Comparison of ENCODE assay signal across 12 mouse cellular contexts in genomic region chr5:92376795-92377405, GRCm38 (mm10). TPM values are rescaled to one million over a fixed set of nuclear protein-coding genes. Genes with fewer than 3 reads are reported as not detected.
A peak's percentile ranks its signal among the peaks of the same experiment; 100 is the strongest.
DNase-seq lines count a peak whose midpoint lies in the region; ATAC-seq and TF ChIP-seq lines count a peak whose summit lies in the region.
"Had no signal": no experiment of that assay in that cellular context is flagged by ENCODE, and none has a peak within 500 bp of the region (broad histone marks: within the 10 kb centered on the region; RNA-seq: fewer than 3 reads in every experiment).

No protein-coding gene starts in this region.

- H3K4me1 ChIP-seq in heart, embryonic 12.5 days (replicated peaks), result peaks cover 28% of the 10 kb centered on the region
- H3K4me1 ChIP-seq in midbrain, embryonic 12.5 days, result peaks cover 9% of the 10 kb centered on the region
- no peaks in the 10 kb centered on the region for H3K4me1 ChIP-seq in midbrain, postnatal 0 days (ENCODE audit: insufficient read depth, low read length)
- no peaks in the 10 kb centered on the region; the same call in 1 of the 2 replicates for H3K4me1 ChIP-seq in heart, embryonic 16.5 days (ENCODE audit: control insufficient read depth, insufficient read depth, low read length)
- peaks cover 13% of the 10 kb centered on the region for H3K4me1 ChIP-seq in stomach, embryonic 16.5 days (ENCODE audit: control insufficient read depth, insufficient read depth, low read length)

- ATAC-seq in heart, embryonic 12.5 days (ENCODE audit: insufficient number of reproducible peaks, low FRiP score), result no peak
- ATAC-seq in midbrain, embryonic 12.5 days (ENCODE audit: low FRiP score, low read depth), result 0 out of 2 replicates have a peak, but pooled peaks have one; percentile 24
- no peak for ATAC-seq in midbrain, postnatal 0 days (ENCODE audit: low FRiP score)
- no peak for ATAC-seq in heart, embryonic 16.5 days (replicated peaks; ENCODE audit: extremely low read depth, insufficient read depth, low FRiP score)
- no peak for ATAC-seq in stomach, embryonic 16.5 days (ENCODE audit: insufficient read depth, low FRiP score)
- ATAC-seq: liver, embryonic 12.5 days had no signal

- no peaks in the 10 kb centered on the region for H3K9me3 ChIP-seq in heart, embryonic 12.5 days (replicated peaks)
- no peaks in the 10 kb centered on the region for H3K9me3 ChIP-seq in midbrain, embryonic 12.5 days
- H3K9me3 ChIP-seq in midbrain, postnatal 0 days (ENCODE audit: low read length), result no peaks in the 10 kb centered on the region
- no peaks in the 10 kb centered on the region for H3K9me3 ChIP-seq in heart, embryonic 16.5 days (replicated peaks; ENCODE audit: control insufficient read depth, low read length)
- no peaks in the 10 kb centered on the region for H3K9me3 ChIP-seq in stomach, embryonic 16.5 days (replicated peaks; ENCODE audit: control insufficient read depth, low read length)
- H3K9me3 ChIP-seq: liver, embryonic 12.5 days had no signal

- 27% methylated on average over 13 of the region's 13 CpGs for WGBS in heart, embryonic 12.5 days
- 32% methylated on average over 13 of the region's 13 CpGs for WGBS in midbrain, embryonic 12.5 days
- 29% methylated on average over 13 of the region's 13 CpGs for WGBS in midbrain, postnatal 0 days
- WGBS in heart, embryonic 16.5 days, result 25% methylated on average over 13 of the region's 13 CpGs
- 14% methylated on average over 13 of the region's 13 CpGs for WGBS in stomach, embryonic 16.5 days

- H3K27me3 ChIP-seq in heart, embryonic 12.5 days (replicated peaks), result no peaks in the 10 kb centered on the region
- H3K27me3 ChIP-seq in midbrain, embryonic 12.5 days, result no peaks in the 10 kb centered on the region
- no peaks in the 10 kb centered on the region for H3K27me3 ChIP-seq in midbrain, postnatal 0 days (ENCODE audit: insufficient read depth, low read length)
- no peaks in the 10 kb centered on the region for H3K27me3 ChIP-seq in heart, embryonic 16.5 days (ENCODE audit: control insufficient read depth, insufficient read depth, low read length)
- no peaks in the 10 kb centered on the region for H3K27me3 ChIP-seq in stomach, embryonic 16.5 days (ENCODE audit: control insufficient read depth, insufficient read depth, low read length)

- DNase-seq in heart, adult 8-10 months (ENCODE audit: low spot score), result no peak
- DNase-seq in midbrain, postnatal 0 days (ENCODE audit: low spot score), result no peak
- no peak for DNase-seq in frontal cortex, postnatal 10 days (ENCODE audit: low spot score in 2 of 2)
- no peak for DNase-seq in layer of hippocampus, adult 9-10 months (ENCODE audit: low spot score)
- DNase-seq: cerebellum, adult 2 months had no signal

- no peaks in the 10 kb centered on the region for H3K36me3 ChIP-seq in heart, embryonic 12.5 days
- H3K36me3 ChIP-seq in midbrain, embryonic 12.5 days, result no peaks in the 10 kb centered on the region
- H3K36me3 ChIP-seq in midbrain, postnatal 0 days (ENCODE audit: insufficient read depth, low read length), result no peaks in the 10 kb centered on the region
- no peaks in the 10 kb centered on the region for H3K36me3 ChIP-seq in heart, embryonic 16.5 days (ENCODE audit: control insufficient read depth, insufficient read depth)
- no peaks in the 10 kb centered on the region for H3K36me3 ChIP-seq in stomach, embryonic 16.5 days (ENCODE audit: control insufficient read depth, insufficient read depth, low read length)
- H3K36me3 ChIP-seq: liver, embryonic 12.5 days had no signal

- no peak overlapping the region for H3K9ac ChIP-seq in heart, embryonic 12.5 days
- no peak overlapping the region for H3K9ac ChIP-seq in midbrain, embryonic 12.5 days (replicated peaks)
- no peak overlapping the region for H3K9ac ChIP-seq in midbrain, postnatal 0 days (replicated peaks; ENCODE audit: low read length, poor library complexity, severe bottlenecking)
- peak overlapping the region; percentile 16; the same call in 1 of the 2 replicates for H3K9ac ChIP-seq in heart, embryonic 16.5 days (ENCODE audit: low read length)
- no peak overlapping the region; the same call in 1 of the 2 replicates for H3K9ac ChIP-seq in stomach, embryonic 16.5 days (ENCODE audit: low read length)
- H3K9ac ChIP-seq: liver, embryonic 12.5 days had no signal

- H3K27ac ChIP-seq in heart, embryonic 12.5 days (ENCODE audit: poor library complexity, severe bottlenecking), result no peak overlapping the region
- H3K27ac ChIP-seq in midbrain, embryonic 12.5 days (replicated peaks), result no peak overlapping the region
- H3K27ac ChIP-seq in midbrain, postnatal 0 days (ENCODE audit: low read depth, low read length), result no peak overlapping the region
- H3K27ac ChIP-seq in heart, embryonic 16.5 days (ENCODE audit: low read length), result 0 out of 2 replicates have a peak overlapping the region, but pooled peaks have one; percentile 2
- no peak overlapping the region for H3K27ac ChIP-seq in stomach, embryonic 16.5 days (ENCODE audit: low read length)
- H3K27ac ChIP-seq: liver, embryonic 12.5 days had no signal

- no peak for TF ChIP-seq CTCF in midbrain, postnatal 0 days (IDR thresholded peaks at IDR 0.05)

- no peak overlapping the region for H3K4me3 ChIP-seq in heart, embryonic 12.5 days
- H3K4me3 ChIP-seq in midbrain, embryonic 12.5 days, result no peak overlapping the region
- no peak overlapping the region for H3K4me3 ChIP-seq in midbrain, postnatal 0 days (ENCODE audit: low read depth, low read length)
- peak overlapping the region; percentile 0; the same call in 1 of the 2 replicates for H3K4me3 ChIP-seq in heart, embryonic 16.5 days (ENCODE audit: low read length)
- no peak overlapping the region for H3K4me3 ChIP-seq in stomach, embryonic 16.5 days (replicated peaks; ENCODE audit: low read length)
- H3K4me3 ChIP-seq: liver, embryonic 12.5 days had no signal

- peak overlapping the region; percentile 48 for H3K4me2 ChIP-seq in heart, embryonic 12.5 days
- H3K4me2 ChIP-seq in midbrain, embryonic 12.5 days (replicated peaks), result peak overlapping the region; percentile 9; the same call in 1 of the 2 replicates
- no peak overlapping the region for H3K4me2 ChIP-seq in midbrain, postnatal 0 days (ENCODE audit: low read depth, low read length, poor library complexity, severe bottlenecking)
- peak overlapping the region; percentile 44 for H3K4me2 ChIP-seq in heart, embryonic 16.5 days (ENCODE audit: low read depth, low read length)
- 0 out of 2 replicates have a peak overlapping the region, but pooled peaks have one; percentile 5 for H3K4me2 ChIP-seq in stomach, embryonic 16.5 days (ENCODE audit: low read depth, low read length)
- H3K4me2 ChIP-seq: liver, embryonic 12.5 days had no signal

RNA-seq across cellular contexts. Expression of gene Cxcl10, which starts 28.2 kb away (rescaled TPM):
- 0.30 and 0.52 TPM in 2 replicates for polyA plus RNA-seq in heart, embryonic 12.5 days (2016; fragmentation: Nextera tagmentation; extraction: Ambion mirVana)
- not detected for total RNA-seq in heart, adult 8-10 months (2022)
- polyA plus RNA-seq in midbrain, embryonic 12.5 days (2016; fragmentation: Nextera tagmentation; extraction: Ambion mirVana), result 0.55 TPM in 1 of 2 replicates, not detected in the other
- not detected in 2 replicates for total RNA-seq in midbrain, postnatal 0 days (2014; rRNA removed)
- 0.28 TPM in 1 of 2 replicates, not detected in the other for polyA plus RNA-seq in midbrain, postnatal 0 days (2015; fragmentation: Nextera tagmentation; extraction: Ambion mirVana)
- polyA plus RNA-seq in heart, embryonic 16.5 days (2015; fragmentation: Nextera tagmentation; extraction: Ambion mirVana), result 5.5 and 16.5 TPM in 2 replicates
- 0.97 and 1.8 TPM in 2 replicates for polyA plus RNA-seq in stomach, embryonic 16.5 days (2015; fragmentation: Nextera tagmentation; extraction: Ambion mirVana)

RNA-seq across cellular contexts. Expression of gene Art3, which starts 45.3 kb away (rescaled TPM):
- polyA plus RNA-seq in heart, embryonic 12.5 days (2016; fragmentation: Nextera tagmentation; extraction: Ambion mirVana), result 37.5 and 41.5 TPM in 2 replicates
- 100 to 1,000 TPM; 573 to 758 (median 670) TPM for total RNA-seq in heart, adult 8-10 months (2022)
- polyA plus RNA-seq in midbrain, embryonic 12.5 days (2016; fragmentation: Nextera tagmentation; extraction: Ambion mirVana), result 2.6 TPM in 2 replicates
- 4.2 and 4.7 TPM in 2 replicates for total RNA-seq in midbrain, postnatal 0 days (2014; rRNA removed)
- polyA plus RNA-seq in midbrain, postnatal 0 days (2015; fragmentation: Nextera tagmentation; extraction: Ambion mirVana), result 5.5 and 7.1 TPM in 2 replicates
- 71.8 and 92.4 TPM in 2 replicates for polyA plus RNA-seq in heart, embryonic 16.5 days (2015; fragmentation: Nextera tagmentation; extraction: Ambion mirVana)
- polyA plus RNA-seq in stomach, embryonic 16.5 days (2015; fragmentation: Nextera tagmentation; extraction: Ambion mirVana), result 6.7 and 7.3 TPM in 2 replicates
- polyA plus RNA-seq: macrophage had no signal

RNA-seq across cellular contexts. Expression of gene Cxcl9, which starts 49.0 kb away (rescaled TPM):
- not detected in 2 replicates for polyA plus RNA-seq in heart, embryonic 12.5 days (2016; fragmentation: Nextera tagmentation; extraction: Ambion mirVana)
- 1 to 10 TPM in 3 of 4 experiments, under 1 TPM in 1; 0.79 to 1.8 (median 1.2) TPM for total RNA-seq in heart, adult 8-10 months (2022)
- polyA plus RNA-seq in midbrain, embryonic 12.5 days (2016; fragmentation: Nextera tagmentation; extraction: Ambion mirVana), result not detected in 2 replicates
- not detected in 2 replicates for total RNA-seq in midbrain, postnatal 0 days (2014; rRNA removed)
- not detected in 2 replicates for polyA plus RNA-seq in midbrain, postnatal 0 days (2015; fragmentation: Nextera tagmentation; extraction: Ambion mirVana)
- 0.21 and 0.37 TPM in 2 replicates for polyA plus RNA-seq in heart, embryonic 16.5 days (2015; fragmentation: Nextera tagmentation; extraction: Ambion mirVana)
- not detected in 2 replicates for polyA plus RNA-seq in stomach, embryonic 16.5 days (2015; fragmentation: Nextera tagmentation; extraction: Ambion mirVana)
- polyA plus RNA-seq: cerebellum, adult 2 months; kidney, embryonic 14.5 days; liver, embryonic 12.5 days had no signal

RNA-seq across cellular contexts. Expression of gene Nup54, which starts 58.1 kb away (rescaled TPM):
- polyA plus RNA-seq in heart, embryonic 12.5 days (2016; fragmentation: Nextera tagmentation; extraction: Ambion mirVana), result 42.6 and 44.6 TPM in 2 replicates
- total RNA-seq in heart, adult 8-10 months (2022), result 10 to 100 TPM; 12.1 to 18.4 (median 16.2) TPM
- 53.1 and 63.0 TPM in 2 replicates for polyA plus RNA-seq in midbrain, embryonic 12.5 days (2016; fragmentation: Nextera tagmentation; extraction: Ambion mirVana)
- total RNA-seq in midbrain, postnatal 0 days (2014; rRNA removed), result 91.8 and 145 TPM in 2 replicates
- 52.1 and 52.6 TPM in 2 replicates for polyA plus RNA-seq in midbrain, postnatal 0 days (2015; fragmentation: Nextera tagmentation; extraction: Ambion mirVana)
- 37.2 and 38.8 TPM in 2 replicates for polyA plus RNA-seq in heart, embryonic 16.5 days (2015; fragmentation: Nextera tagmentation; extraction: Ambion mirVana)
- polyA plus RNA-seq in stomach, embryonic 16.5 days (2015; fragmentation: Nextera tagmentation; extraction: Ambion mirVana), result 47.1 and 47.3 TPM in 2 replicates
